Mouse (Mus musculus): ENCODE data around the gene Cux1.
"Not testable (repeated sequence)": the region's sequence is repeated elsewhere in the genome, so short reads cannot be mapped to it uniquely, and the experiment has no call there.

Gene Cux1

GRCm38 (mm10) chr5:136244762-136245540 is 322.3 kb downstream of the Cux1 start:
- peak; percentile 82 for DNase-seq (ENCODE audit: low spot score)

DNA sequence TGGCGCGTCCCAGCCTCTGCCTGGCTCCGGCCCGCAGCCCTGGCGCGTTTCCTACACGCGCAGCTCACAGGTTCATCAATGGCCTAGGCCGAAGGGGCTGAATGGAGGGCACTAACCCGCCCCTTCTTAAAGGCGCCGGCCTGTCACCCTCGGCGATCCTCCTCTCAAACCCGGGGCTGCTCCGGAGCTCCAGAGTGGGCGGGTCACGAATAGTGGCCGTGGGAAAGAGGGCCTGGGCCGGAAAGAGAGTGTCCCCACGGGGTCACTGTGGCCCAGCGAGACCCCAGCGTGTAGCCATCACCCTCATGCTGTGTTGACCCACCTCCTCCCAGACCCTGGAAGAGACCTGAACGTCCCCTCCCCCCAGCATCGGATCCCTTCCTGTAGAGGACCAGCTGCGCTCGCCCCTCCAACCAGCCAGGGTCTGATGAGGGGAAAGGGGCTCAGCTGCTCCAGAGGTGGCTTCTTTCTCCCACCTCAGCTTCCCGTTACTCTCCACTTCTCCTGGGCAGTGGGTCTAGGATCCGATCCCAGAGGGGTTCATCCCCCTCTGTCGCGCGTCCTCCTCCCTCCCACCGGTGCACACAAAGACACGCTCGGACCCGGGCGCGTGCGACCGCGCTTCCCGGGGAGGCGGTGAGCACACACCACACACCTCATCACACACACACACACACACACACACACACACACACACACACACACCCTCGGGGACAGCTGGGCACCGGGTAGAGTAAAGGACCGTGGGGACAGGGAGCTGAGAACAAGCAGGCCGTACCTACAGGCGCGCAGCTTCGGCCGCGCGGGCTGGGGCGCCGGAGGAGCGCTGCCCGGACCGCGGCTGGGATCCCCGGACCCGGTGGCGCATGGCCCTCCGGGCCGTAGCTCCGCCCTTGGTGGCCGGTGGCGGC is 323.2 kb downstream of the Cux1 start:
- DNase-seq (ENCODE audit: low spot score), result no peak

DNA sequence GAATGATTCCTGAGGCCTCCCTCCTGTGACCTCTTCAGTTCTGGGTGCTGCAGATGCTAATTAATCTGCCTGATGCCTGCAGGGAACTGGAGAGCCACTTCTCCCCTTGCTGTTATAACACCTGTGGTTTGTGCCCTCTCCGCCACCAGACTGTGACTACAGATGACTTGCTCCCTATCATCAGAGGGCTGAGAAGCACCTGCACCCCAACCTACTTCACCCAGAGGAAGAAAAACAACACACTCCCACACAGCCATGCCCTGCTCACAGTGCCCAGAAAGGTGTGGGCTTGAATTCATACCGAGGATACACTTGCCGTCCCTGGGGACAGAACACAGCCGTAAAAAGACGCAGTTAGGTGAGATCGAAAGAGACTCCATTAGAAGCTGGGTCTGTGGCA is 326.1 kb downstream of the Cux1 start:
- DNase-seq (ENCODE audit: low spot score), result no peak

DNA sequence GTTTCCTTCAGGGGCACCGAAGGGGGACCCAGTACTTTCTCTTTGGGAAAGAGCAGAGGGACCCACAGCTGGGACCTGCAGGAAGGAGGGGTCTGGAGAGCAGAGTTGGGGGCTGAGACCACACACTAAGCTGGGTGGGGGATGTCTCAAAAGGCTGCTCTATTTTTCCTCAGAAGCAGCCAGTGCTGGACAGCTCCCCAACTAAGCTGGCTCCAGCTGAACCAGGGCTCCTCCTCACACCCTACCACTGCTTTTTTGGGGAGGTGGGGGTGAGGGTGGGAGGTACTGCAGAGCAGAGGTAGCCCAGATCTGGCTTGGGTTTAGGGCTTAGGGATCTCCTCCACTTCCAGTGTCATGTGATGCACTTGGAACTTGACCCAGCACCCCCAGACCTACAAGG is 326.9 kb downstream of the Cux1 start:
- DNase-seq (ENCODE audit: low spot score), result peak; percentile 57

GRCm38 (mm10) chr5:136237607-136238006 is 329.7 kb downstream of the Cux1 start:
- no peak for DNase-seq (ENCODE audit: low spot score)

DNA sequence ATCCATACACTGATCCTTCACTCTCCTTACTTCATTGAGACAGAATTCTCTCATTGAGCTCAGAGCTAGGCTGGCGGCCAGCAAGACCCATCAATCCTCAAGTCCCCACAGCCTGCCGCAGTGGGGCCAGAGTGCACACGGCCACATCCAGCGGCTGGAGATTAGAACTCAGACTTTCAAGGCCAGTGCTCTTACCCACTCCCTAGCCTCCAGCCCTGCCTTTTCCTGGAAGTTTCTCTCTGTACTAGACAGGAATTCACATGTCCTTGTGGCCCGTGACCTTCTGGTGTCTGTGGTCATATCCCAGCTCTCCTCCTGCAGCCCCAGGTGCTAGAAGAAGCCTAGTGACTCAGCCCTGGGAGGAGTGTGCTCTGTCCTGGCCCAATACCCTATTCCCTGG is 330.7 kb downstream of the Cux1 start:
- DNase-seq (ENCODE audit: low spot score), result no peak

GRCm38 (mm10) chr5:136230348-136231035 is 336.8 kb downstream of the Cux1 start:
- DNase-seq (ENCODE audit: low spot score), result no peak

GRCm38 (mm10) chr5:136226246-136226876 is 340.9 kb downstream of the Cux1 start:
- peak; percentile 87 for DNase-seq (ENCODE audit: low spot score)

DNA sequence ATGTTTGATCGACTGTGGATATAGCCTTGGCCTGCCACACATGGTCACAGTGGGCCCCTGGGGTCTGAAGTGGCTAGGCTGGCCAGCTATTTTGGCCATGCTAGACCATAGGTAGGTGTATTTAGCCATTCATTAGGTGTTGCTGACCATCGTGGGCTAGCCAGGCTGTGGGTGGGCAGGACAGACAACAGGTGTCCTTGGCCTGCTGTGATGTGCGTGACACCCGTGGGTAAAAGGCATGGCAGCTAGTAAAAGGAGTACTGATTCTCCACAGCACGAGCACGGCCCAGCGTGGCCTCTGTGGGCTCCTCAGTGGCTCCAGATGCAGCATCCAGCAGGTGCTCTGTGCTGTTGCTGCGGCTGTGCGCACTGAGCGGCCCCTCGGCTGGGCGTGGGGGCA is 348.7 kb downstream of the Cux1 start:
- DNase-seq (ENCODE audit: low spot score), result no peak

DNA sequence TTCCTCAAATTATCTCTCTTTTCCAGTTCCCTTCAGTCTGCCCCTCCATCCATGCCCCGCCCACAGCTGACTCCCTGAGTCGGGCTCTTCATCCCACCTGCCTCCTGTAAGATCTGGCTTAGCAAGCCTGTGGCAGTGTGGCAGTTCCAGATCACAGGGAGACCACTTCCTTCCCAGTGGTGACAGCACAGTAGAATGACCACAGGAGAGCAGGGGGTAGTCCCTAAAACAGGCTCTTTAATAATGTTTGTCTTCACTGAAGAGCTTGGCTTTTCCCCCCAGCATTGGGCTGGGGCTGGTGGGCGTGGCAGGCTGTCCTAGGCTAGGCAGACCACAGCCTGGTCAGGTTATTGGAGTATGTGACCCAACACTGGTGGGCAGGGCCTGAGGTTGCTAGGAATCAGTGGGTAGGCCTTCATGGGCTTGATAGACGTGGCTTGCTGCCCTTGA is 349.3 kb downstream of the Cux1 start:
- DNase-seq (ENCODE audit: low spot score), result peak; percentile 48

GRCm38 (mm10) chr5:136217004-136217665 is 350.2 kb downstream of the Cux1 start:
- DNase-seq (ENCODE audit: low spot score), result peak; percentile 40

DNA sequence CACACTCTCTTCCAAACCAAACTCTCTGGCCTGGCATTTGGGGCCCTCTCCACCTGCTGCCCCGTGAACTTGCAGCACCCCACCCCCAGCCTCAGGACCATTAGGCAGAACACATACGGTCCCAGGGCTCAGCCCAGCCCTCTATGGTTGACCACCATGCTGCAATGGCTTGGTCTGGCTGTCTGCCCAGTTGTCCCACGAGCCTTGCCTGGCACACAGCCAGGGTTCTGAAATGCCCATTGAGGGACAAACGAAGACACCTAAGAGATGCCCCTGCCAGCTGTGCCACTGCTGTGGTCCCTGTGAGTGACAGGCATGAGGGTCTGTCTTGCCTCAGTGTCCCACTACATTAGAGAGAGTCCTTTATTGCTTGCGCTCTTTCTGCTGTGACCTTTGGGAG is 351.3 kb downstream of the Cux1 start:
- no peak for DNase-seq (ENCODE audit: low spot score)

DNA sequence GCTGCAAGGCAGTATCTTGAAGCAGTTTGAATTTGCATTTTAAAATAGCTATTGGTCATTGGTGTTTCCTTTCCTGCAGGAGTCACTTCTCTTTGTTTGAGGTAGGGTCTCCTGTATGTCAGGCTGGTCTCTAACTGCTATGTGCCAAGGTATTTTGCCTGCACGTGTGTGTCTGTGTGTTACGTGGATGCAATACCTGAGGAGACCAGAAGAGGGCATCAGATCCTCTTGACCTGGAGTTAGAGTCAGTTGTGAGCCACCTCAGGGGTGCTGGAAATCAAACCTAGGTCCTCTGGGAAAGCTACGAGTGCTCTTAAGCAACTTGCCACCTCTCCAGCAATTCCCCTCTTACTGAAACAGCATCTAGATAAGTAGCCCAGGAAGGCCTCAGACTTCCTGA is 352.1 kb downstream of the Cux1 start:
- no peak for DNase-seq (ENCODE audit: low spot score)

DNA sequence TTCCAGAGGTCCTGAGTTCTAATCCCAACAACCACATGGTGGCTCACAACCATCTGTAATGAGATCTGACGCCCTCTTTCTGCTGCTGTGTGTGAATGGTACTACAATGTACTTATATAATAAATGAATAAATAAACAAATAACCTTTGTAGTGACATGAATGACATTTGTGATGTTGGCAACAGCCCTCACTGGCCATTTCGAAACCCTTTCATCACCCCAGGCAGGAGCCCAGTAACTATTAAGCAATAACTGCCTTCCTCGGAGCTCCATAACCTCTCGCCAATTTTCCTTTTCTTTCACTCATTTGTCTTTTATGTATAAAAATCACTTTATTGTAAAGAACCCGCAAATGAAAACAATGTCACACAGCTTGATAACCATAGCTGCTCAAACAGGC is 353.6 kb downstream of the Cux1 start:
- peak; percentile 89 for DNase-seq (ENCODE audit: low spot score)

- no peak for DNase-seq (ENCODE audit: low spot score)
Observed at GRCm38 (mm10) chr5:136212716-136213115, 354.6 kb downstream of the Cux1 start.

- not testable (repeated sequence) for DNase-seq (ENCODE audit: low spot score)
Observed at GRCm38 (mm10) chr5:136211341-136212102, 355.8 kb downstream of the Cux1 start.

DNA sequence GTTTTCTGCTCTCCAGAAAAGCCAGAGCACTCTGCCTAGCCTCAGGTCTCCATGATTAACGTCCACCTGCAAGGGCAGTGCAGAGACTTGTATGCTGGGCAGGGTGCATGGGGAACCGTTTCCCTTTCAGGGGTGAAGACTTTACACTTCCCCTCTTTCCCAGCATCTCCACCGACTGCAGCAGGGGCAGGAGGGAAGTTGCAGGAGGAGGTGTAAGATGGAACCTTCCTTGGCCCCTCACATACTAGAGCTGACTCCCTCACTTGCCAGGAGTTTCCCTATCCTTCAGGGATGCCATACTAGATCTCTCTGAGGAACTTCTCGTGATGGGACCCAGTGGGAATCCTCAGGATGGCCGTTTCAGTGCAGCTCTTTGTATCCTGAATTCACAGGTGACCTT is 356.7 kb downstream of the Cux1 start:
- DNase-seq (ENCODE audit: low spot score), result no peak

- DNase-seq (ENCODE audit: low spot score), result peak; percentile 84
Observed at GRCm38 (mm10) chr5:136201832-136202231, 365.5 kb downstream of the Cux1 start.

DNA sequence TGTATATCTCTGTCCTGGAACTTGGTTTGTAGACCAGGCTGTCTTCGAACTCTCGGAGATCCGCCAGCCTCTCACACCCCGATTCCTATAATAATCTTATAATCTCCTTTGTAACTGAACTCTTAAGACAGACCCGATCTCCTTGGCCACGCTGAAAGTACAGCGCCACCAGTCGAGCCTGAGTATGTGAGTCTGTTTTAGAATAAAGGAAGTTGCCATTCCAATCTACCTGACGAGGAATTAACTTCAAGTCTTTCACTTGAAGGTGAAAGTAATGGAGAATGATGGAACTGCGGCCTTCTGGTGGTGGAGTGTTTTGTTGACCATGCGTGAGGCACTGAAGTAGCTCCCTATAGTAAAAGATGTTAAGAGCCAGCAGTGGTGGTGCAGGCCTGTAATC is 367.8 kb downstream of the Cux1 start:
- DNase-seq (ENCODE audit: low spot score), result peak; percentile 62
